12 mouse cellular contexts compared by ENCODE assay signal in genomic region chr13:46129236-46129855, GRCm38 (mm10).
"Had no signal": no experiment of that assay in that cellular context is flagged by ENCODE, and none has a peak within 500 bp of the region (broad histone marks: within the 10 kb centered on the region; RNA-seq: fewer than 3 reads in every experiment).

No protein-coding gene starts in this region.

- H3K27ac ChIP-seq: kidney, embryonic 15.5 days; limb, embryonic 13.5 days; liver, embryonic 14.5 days; midbrain, embryonic 10.5 days; neural tube, embryonic 15.5 days; stomach, embryonic 15.5 days had no signal

- DNase-seq: kidney, adult 2 months; lung, adult 18-20 months; lung, postnatal 36 days; midbrain, embryonic 14.5 days; thymus, postnatal 36 days had no signal

- H3K4me3 ChIP-seq: kidney, embryonic 15.5 days; limb, embryonic 13.5 days; midbrain, embryonic 10.5 days; myocyte; neural tube, embryonic 15.5 days; stomach, embryonic 15.5 days had no signal
